Mouse (Mus musculus): ENCODE measurements around the gene Gpr15.

Gpr15 gene

GRCm38 (mm10) chr16:58701779-58702178 lies 17.1 kb downstream of the Gpr15 start:
- no peak for DNase-seq (ENCODE audit: low read depth)

GRCm38 (mm10) chr16:58700816-58701424 lies 17.9 kb downstream of the Gpr15 start:
- DNase-seq (ENCODE audit: low read depth), result no peak

- DNase-seq (ENCODE audit: low read depth), result no peak
These were observed 18.7 kb downstream of the Gpr15 start for GRCm38 (mm10) chr16:58700174-58700573.

- no peak for DNase-seq (ENCODE audit: low read depth)
These were observed 21.6 kb downstream of the Gpr15 start for GRCm38 (mm10) chr16:58697261-58697660.

GRCm38 (mm10) chr16:58696796-58697195 lies 22.1 kb downstream of the Gpr15 start:
- DNase-seq (ENCODE audit: low read depth), result no peak

GRCm38 (mm10) chr16:58694091-58694490 lies 24.8 kb downstream of the Gpr15 start:
- no peak for DNase-seq (ENCODE audit: low read depth)

- no peak for DNase-seq (ENCODE audit: low read depth)
These were observed 28.5 kb downstream of the Gpr15 start for GRCm38 (mm10) chr16:58690322-58690732.

- DNase-seq (ENCODE audit: low read depth), result no peak
These were observed 29.2 kb downstream of the Gpr15 start for GRCm38 (mm10) chr16:58689555-58690169.

- DNase-seq (ENCODE audit: low read depth), result no peak
These were observed 30.3 kb downstream of the Gpr15 start for GRCm38 (mm10) chr16:58688534-58688933.

- DNase-seq (ENCODE audit: low read depth), result no peak
These were observed 33.0 kb downstream of the Gpr15 start for GRCm38 (mm10) chr16:58685548-58686537.

GRCm38 (mm10) chr16:58684537-58684936 lies 34.3 kb downstream of the Gpr15 start:
- DNase-seq (ENCODE audit: low read depth), result no peak

- DNase-seq (ENCODE audit: low read depth), result no peak
These were observed 35.0 kb downstream of the Gpr15 start for GRCm38 (mm10) chr16:58683911-58684310.

GRCm38 (mm10) chr16:58682870-58683269 lies 36.0 kb downstream of the Gpr15 start:
- DNase-seq (ENCODE audit: low read depth), result no peak

- DNase-seq (ENCODE audit: low read depth), result no peak
These were observed 36.8 kb downstream of the Gpr15 start for GRCm38 (mm10) chr16:58682046-58682445.

- no peak for DNase-seq (ENCODE audit: low read depth)
These were observed 40.2 kb downstream of the Gpr15 start for GRCm38 (mm10) chr16:58678660-58679059.

GRCm38 (mm10) chr16:58677491-58677890 lies 41.4 kb downstream of the Gpr15 start:
- DNase-seq (ENCODE audit: low read depth), result no peak

GRCm38 (mm10) chr16:58676633-58677032 lies 42.2 kb downstream of the Gpr15 start:
- no peak for DNase-seq (ENCODE audit: low read depth)

- no peak for DNase-seq (ENCODE audit: low read depth)
These were observed 42.7 kb downstream of the Gpr15 start for GRCm38 (mm10) chr16:58676156-58676555.

- no peak for DNase-seq (ENCODE audit: low read depth)
These were observed 43.6 kb downstream of the Gpr15 start for GRCm38 (mm10) chr16:58675256-58675655.

- no peak for DNase-seq (ENCODE audit: low read depth)
These were observed 45.0 kb downstream of the Gpr15 start for GRCm38 (mm10) chr16:58673811-58674410.

- no peak for DNase-seq (ENCODE audit: low read depth)
These were observed 46.5 kb downstream of the Gpr15 start for GRCm38 (mm10) chr16:58672396-58672795.

All from c-Kit-positive CD71-negative TER-119-negative erythroid progenitor cells, embryonic 14.5 days (primary cell).